Mouse (Mus musculus): ENCODE measurements around the gene Taf10.

Gene Taf10

GRCm38 (mm10) chr7:105743926-105744590, at the start of gene Taf10:
Gene Taf10 (minus strand): TSS chr7:105744361.
- DNase-seq (ENCODE audit: inconsistent age in 2 of 2, low spot score in 1 of 2), result peak; percentile 90 to 96

- DNase-seq (ENCODE audit: inconsistent age in 2 of 2, low spot score in 1 of 2), result no peak
Observed at GRCm38 (mm10) chr7:105793701-105794100, 49.5 kb upstream of the Taf10 start.

GRCm38 (mm10) chr7:105791147-105791546, 47.0 kb upstream of the Taf10 start:
- DNase-seq (ENCODE audit: inconsistent age in 2 of 2, low spot score in 1 of 2), result no peak

GRCm38 (mm10) chr7:105787285-105788140, 43.4 kb upstream of the Taf10 start, which contains the start of gene Dchs1:
Gene Dchs1 (minus strand): TSS chr7:105787654.
- peak in 1 of 2 experiments; percentile 54 for DNase-seq (ENCODE audit: inconsistent age in 2 of 2, low spot score in 1 of 2)

GRCm38 (mm10) chr7:105786506-105787284, 42.5 kb upstream of the Taf10 start:
- no peak for DNase-seq (ENCODE audit: inconsistent age in 2 of 2, low spot score in 1 of 2)

- no peak for DNase-seq (ENCODE audit: inconsistent age in 2 of 2, low spot score in 1 of 2)
Observed at GRCm38 (mm10) chr7:105784556-105784955, 40.4 kb upstream of the Taf10 start.

GRCm38 (mm10) chr7:105783861-105784260, 39.7 kb upstream of the Taf10 start:
- DNase-seq (ENCODE audit: inconsistent age in 2 of 2, low spot score in 1 of 2), result no peak

- DNase-seq (ENCODE audit: inconsistent age in 2 of 2, low spot score in 1 of 2), result peak in 1 of 2 experiments; percentile 55
Observed at GRCm38 (mm10) chr7:105778553-105779265, 34.5 kb upstream of the Taf10 start.

GRCm38 (mm10) chr7:105777797-105778552, 33.8 kb upstream of the Taf10 start:
- DNase-seq (ENCODE audit: inconsistent age in 2 of 2, low spot score in 1 of 2), result peak; percentile 52 to 67

GRCm38 (mm10) chr7:105777316-105777715, 33.2 kb upstream of the Taf10 start:
- no peak for DNase-seq (ENCODE audit: inconsistent age in 2 of 2, low spot score in 1 of 2)

- DNase-seq (ENCODE audit: inconsistent age in 2 of 2, low spot score in 1 of 2), result no peak
Observed at GRCm38 (mm10) chr7:105776026-105776425, 31.9 kb upstream of the Taf10 start.

GRCm38 (mm10) chr7:105774661-105775060, 30.5 kb upstream of the Taf10 start:
- no peak for DNase-seq (ENCODE audit: inconsistent age in 2 of 2, low spot score in 1 of 2)

GRCm38 (mm10) chr7:105773041-105773440, 28.9 kb upstream of the Taf10 start:
- DNase-seq (ENCODE audit: inconsistent age in 2 of 2, low spot score in 1 of 2), result no peak

- no peak for DNase-seq (ENCODE audit: inconsistent age in 2 of 2, low spot score in 1 of 2)
Observed at GRCm38 (mm10) chr7:105772331-105772730, 28.2 kb upstream of the Taf10 start.

- DNase-seq (ENCODE audit: inconsistent age in 2 of 2, low spot score in 1 of 2), result no peak
Observed at GRCm38 (mm10) chr7:105769959-105770358, 25.8 kb upstream of the Taf10 start.

GRCm38 (mm10) chr7:105767729-105768165, 23.6 kb upstream of the Taf10 start:
- peak in 1 of 2 experiments; percentile 64 for DNase-seq (ENCODE audit: inconsistent age in 2 of 2, low spot score in 1 of 2)

GRCm38 (mm10) chr7:105764331-105764730, 20.2 kb upstream of the Taf10 start:
- DNase-seq (ENCODE audit: inconsistent age in 2 of 2, low spot score in 1 of 2), result no peak

- no peak for DNase-seq (ENCODE audit: inconsistent age in 2 of 2, low spot score in 1 of 2)
Observed at GRCm38 (mm10) chr7:105762517-105763270, 18.5 kb upstream of the Taf10 start.

- DNase-seq (ENCODE audit: inconsistent age in 2 of 2, low spot score in 1 of 2), result peak in 1 of 2 experiments; percentile 54
Observed at GRCm38 (mm10) chr7:105761813-105762484, 17.8 kb upstream of the Taf10 start.

Measured in adrenal gland, adult (tissue).